8 mouse cellular contexts compared by ENCODE assay signal in the genomic region with DNA sequence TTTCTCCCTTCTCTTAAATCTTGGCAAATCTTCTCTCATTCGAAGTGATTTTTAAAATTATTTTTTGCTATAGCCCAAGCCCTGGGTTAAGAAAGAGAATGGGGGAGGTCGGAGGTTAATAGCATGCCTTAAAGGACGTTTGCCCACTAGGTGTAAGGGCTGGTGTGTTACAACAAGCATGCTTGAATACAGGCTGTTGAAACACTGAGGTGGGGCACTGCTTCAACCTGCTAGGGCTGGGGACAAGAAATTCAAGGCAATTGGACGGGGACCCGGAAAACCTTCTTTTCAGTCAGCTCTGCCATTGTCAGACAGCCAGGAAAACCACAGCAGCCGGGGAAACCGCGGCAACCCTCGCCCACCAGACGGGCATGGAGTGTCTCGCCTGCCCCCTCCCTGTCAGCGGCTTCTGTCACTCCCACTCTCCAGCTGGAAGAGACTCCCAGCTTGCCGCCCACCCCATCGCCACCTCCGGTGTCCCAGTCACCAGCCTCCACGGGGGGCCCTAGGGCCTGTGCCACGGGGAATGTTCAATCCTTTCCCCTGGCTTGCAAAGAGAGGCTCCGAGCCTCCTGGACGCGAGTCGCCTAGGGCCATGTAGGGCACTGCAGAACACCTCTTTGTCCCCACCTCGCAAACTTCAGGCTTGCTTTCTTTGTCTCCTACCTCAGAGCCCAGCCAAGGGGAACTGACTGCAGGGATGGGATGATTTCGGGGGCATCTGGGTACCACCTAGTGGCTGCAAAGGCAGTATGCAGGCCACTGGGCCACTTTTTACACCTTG. TPM values are rescaled to one million over a fixed set of nuclear protein-coding genes. Genes with fewer than 3 reads are reported as not detected.
DNase-seq lines count a peak whose midpoint lies in the region; ATAC-seq and TF ChIP-seq lines count a peak whose summit lies in the region.

No protein-coding gene starts in this region.

- peak; percentile 48 for TF ChIP-seq CTCF in liver, embryonic 14.5 days (IDR thresholded peaks at IDR 0.05; ENCODE audit: low read depth)

- H3K4me1 ChIP-seq in kidney, embryonic 16.5 days (ENCODE audit: insufficient read depth, low read length): peaks cover 4% of the 10 kb centered on the region
- H3K4me1 ChIP-seq in liver, embryonic 14.5 days (replicated peaks; ENCODE audit: control insufficient read depth in 2 of 2, insufficient read depth in 2 of 2, low read length in 1 of 2): no peaks in the 10 kb centered on the region

- H3K27me3 ChIP-seq in kidney, embryonic 16.5 days (ENCODE audit: insufficient read depth, low read length): no peaks in the 10 kb centered on the region
- no peaks in the 10 kb centered on the region for H3K27me3 ChIP-seq in liver, embryonic 14.5 days (ENCODE audit: control insufficient read depth, insufficient read depth, low read length)

- 12% methylated on average over 23 of the region's 23 CpGs for WGBS in kidney, embryonic 16.5 days
- 4% methylated on average over 23 of the region's 23 CpGs for WGBS in liver, embryonic 14.5 days (ENCODE audit: insufficient replicate concordance)

- DNase-seq in kidney, adult 18-20 months: no peak
- DNase-seq in cerebellum, postnatal 10 days: peak; percentile 73 to 78
- DNase-seq in frontal cortex, postnatal 25 days (ENCODE audit: low spot score in 2 of 2): peak; percentile 20 to 58
- peak; percentile 76 for DNase-seq in layer of hippocampus, adult 11-12 months (ENCODE audit: low spot score)
- no peak for DNase-seq in liver, embryonic 14.5 days (ENCODE audit: low read depth in 3 of 3, low spot score in 3 of 3)
- DNase-seq in neural tube, embryonic 10.5 days (ENCODE audit: extremely low spot score, low spot score): peak; percentile 60
- peak; percentile 50 for DNase-seq in telencephalon, adult 2 months (ENCODE audit: low read depth, low spot score)

- H3K4me3 ChIP-seq in kidney, embryonic 16.5 days (ENCODE audit: low read length): peak overlapping the region; percentile 50
- H3K4me3 ChIP-seq in liver, embryonic 14.5 days (ENCODE audit: insufficient read depth in 1 of 2, low read depth in 2 of 2, low read length in 2 of 2): peak overlapping the region in 1 of 2 experiments; percentile 26; a peak in 1 of 4 replicates

- peak overlapping the region; percentile 87 for H3K4me2 ChIP-seq in kidney, embryonic 16.5 days (replicated peaks; ENCODE audit: low read depth, low read length)
- H3K4me2 ChIP-seq in liver, embryonic 14.5 days (ENCODE audit: low read depth): peak overlapping the region; percentile 11

- no peak overlapping the region for H3K27ac ChIP-seq in kidney, embryonic 16.5 days (ENCODE audit: low read length)
- H3K27ac ChIP-seq in liver, embryonic 14.5 days: no peak overlapping the region

- no peak for TF ChIP-seq EP300 in liver, embryonic 14.5 days (IDR thresholded peaks at IDR 0.05; ENCODE audit: low read depth)

- ATAC-seq in kidney, embryonic 16.5 days (ENCODE audit: low FRiP score, low TSS enrichment): peak; percentile 93
- ATAC-seq in liver, embryonic 14.5 days (ENCODE audit: insufficient read depth): no peak

- peak overlapping the region; percentile 75 for H3K9ac ChIP-seq in kidney, embryonic 16.5 days (replicated peaks; ENCODE audit: low read length)
- H3K9ac ChIP-seq in liver, embryonic 14.5 days (replicated peaks): no peak overlapping the region

- H3K9me3 ChIP-seq in kidney, embryonic 16.5 days (ENCODE audit: low read length): no peaks in the 10 kb centered on the region
- no peaks in the 10 kb centered on the region for H3K9me3 ChIP-seq in liver, embryonic 14.5 days (ENCODE audit: control insufficient read depth, low read length)

- no peaks in the 10 kb centered on the region for H3K36me3 ChIP-seq in kidney, embryonic 16.5 days (ENCODE audit: insufficient read depth, low read length)
- no peaks in the 10 kb centered on the region for H3K36me3 ChIP-seq in liver, embryonic 14.5 days (replicated peaks; ENCODE audit: control insufficient read depth, insufficient read depth, low read depth)

RNA-seq across cellular contexts. Expression of a gene that starts 33.4 kb away (rescaled TPM):
- polyA plus RNA-seq in kidney, embryonic 16.5 days (2015; fragmentation: Nextera tagmentation; extraction: Ambion mirVana): 0.30 and 0.35 TPM in 2 replicates
- polyA plus RNA-seq in liver, embryonic 14.5 days (2012; rRNA removed): 0.01 and 0.02 TPM in 2 replicates
- polyA plus RNA-seq in liver, embryonic 14.5 days (2014; fragmentation: Nextera tagmentation; extraction: Ambion mirVana): 0.01 and 0.15 TPM in 2 replicates

Comparison
In these comparisons a context has a peak if more than half of its experiments do, and no peak if none do; other contexts are left out.
1. DNase-seq: peak in cerebellum, postnatal 10 days (2 of 2), frontal cortex, postnatal 25 days (2 of 2), layer of hippocampus, adult 11-12 months (single experiment), neural tube, embryonic 10.5 days (single experiment) and telencephalon, adult 2 months (single experiment); none in kidney, adult 18-20 months (single experiment) and liver, embryonic 14.5 days (0 of 3).